Mouse (Mus musculus) left cerebral cortex, adult 18-20 months (tissue): ENCODE data around the gene Wscd2. TPM values are rescaled to one million over a fixed set of nuclear protein-coding genes. Genes with fewer than 3 reads are reported as not detected.
A peak's percentile ranks its signal among the peaks of the same experiment; 100 is the strongest.

Experiments used
- DNase-seq, 2 experiments: peaks; one replicate each; pipeline ENCODE4 v3.0.0; 2021 to 2022; ENCODE audit warnings: low spot score in 2 of 2, mixed read lengths in 1 of 2
- total RNA-seq, 2 experiments: library from RNA; stranded (reverse); gene quantifications; 2 replicates each; pipeline ENCODE4 v1.2.3; 2021

Wscd2 gene
- total RNA-seq, 2 experiments from 2014 or later = 53.0 to 56.5 TPM

- no peak for DNase-seq
These were observed 30.9 kb downstream of the Wscd2 start for GRCm38 (mm10) chr5:113521037-113521436.

GRCm38 (mm10) chr5:113538826-113539225, 48.7 kb downstream of the Wscd2 start:
- DNase-seq = no peak

- DNase-seq = no peak
These were observed 49.3 kb downstream of the Wscd2 start for GRCm38 (mm10) chr5:113539438-113539837.

- DNase-seq = no peak
These were observed 49.7 kb downstream of the Wscd2 start for GRCm38 (mm10) chr5:113539858-113540257.

GRCm38 (mm10) chr5:113541196-113541595, 51.1 kb downstream of the Wscd2 start:
- no peak for DNase-seq

GRCm38 (mm10) chr5:113542885-113543476, 52.8 kb downstream of the Wscd2 start:
- no peak for DNase-seq

GRCm38 (mm10) chr5:113547949-113548700, 58.0 kb downstream of the Wscd2 start:
- DNase-seq = peak; percentile 60 to 63

- DNase-seq = no peak
These were observed 60.1 kb downstream of the Wscd2 start for GRCm38 (mm10) chr5:113550249-113550648.

GRCm38 (mm10) chr5:113550759-113551158, 60.6 kb downstream of the Wscd2 start:
- DNase-seq = no peak

GRCm38 (mm10) chr5:113553402-113553897, 63.3 kb downstream of the Wscd2 start:
- DNase-seq = no peak

GRCm38 (mm10) chr5:113554095-113554494, 64.0 kb downstream of the Wscd2 start:
- DNase-seq = no peak

GRCm38 (mm10) chr5:113554571-113554970, 64.4 kb downstream of the Wscd2 start:
- no peak for DNase-seq

GRCm38 (mm10) chr5:113555684-113556083, 65.6 kb downstream of the Wscd2 start:
- DNase-seq = no peak

- DNase-seq = no peak
These were observed 67.9 kb downstream of the Wscd2 start for GRCm38 (mm10) chr5:113558065-113558464.

- no peak for DNase-seq
These were observed 69.5 kb downstream of the Wscd2 start for GRCm38 (mm10) chr5:113559627-113560026.

- no peak for DNase-seq
These were observed 74.3 kb downstream of the Wscd2 start for GRCm38 (mm10) chr5:113564463-113564862.

- no peak for DNase-seq
These were observed 75.1 kb downstream of the Wscd2 start for GRCm38 (mm10) chr5:113565101-113565854.

GRCm38 (mm10) chr5:113565858-113566257, 75.7 kb downstream of the Wscd2 start:
- no peak for DNase-seq

GRCm38 (mm10) chr5:113570056-113570717, 80.1 kb downstream of the Wscd2 start:
- DNase-seq = no peak

- no peak for DNase-seq
These were observed 87.4 kb downstream of the Wscd2 start for GRCm38 (mm10) chr5:113577555-113577954.

- DNase-seq = no peak
These were observed 88.3 kb downstream of the Wscd2 start for GRCm38 (mm10) chr5:113578428-113578827.
